Mouse (Mus musculus) kidney, adult 2 months (tissue): Measurements from ENCODE around the gene Klkb1. TPM values are rescaled to one million over a fixed set of nuclear protein-coding genes. Genes with fewer than 3 reads are reported as not detected.

Experiments
- DNase-seq: peaks from one replicate; pipeline ENCODE4 v3.0.0; 2021
- H3K27ac ChIP-seq: fragments of 200-500 bp; 2 replicates; pipeline ENCODE4 v1.5.1; 2012; ENCODE audit warnings: low read depth, low read length, control low read depth, inconsistent platforms; ENCODE audit not compliant: insufficient read depth
- H3K27me3 ChIP-seq: fragments of 200-500 bp; replicated peaks from 2 replicates; pipeline ENCODE4 v1.6.1; 2012; ENCODE audit warnings: mild to moderate bottlenecking, moderate library complexity, low read length, inconsistent platforms; ENCODE audit not compliant: control insufficient read depth, insufficient read depth
- H3K36me3 ChIP-seq: fragments of 200-500 bp; 2 replicates; pipeline ENCODE4 v1.6.1; 2012; ENCODE audit warnings: mild to moderate bottlenecking, moderate library complexity, low read length, inconsistent platforms; ENCODE audit not compliant: control insufficient read depth, insufficient read depth
- H3K4me1 ChIP-seq: fragments of 200-500 bp; 2 replicates; pipeline ENCODE4 v1.6.1; 2011; ENCODE audit warnings: low read length; ENCODE audit not compliant: control insufficient read depth, insufficient read depth
- H3K4me3 ChIP-seq: fragments of 200-500 bp; 2 replicates; pipeline ENCODE4 v1.5.1; 2011; ENCODE audit warnings: mild to moderate bottlenecking, low read depth, low read length, control low read depth; ENCODE audit not compliant: insufficient read depth
- CTCF ChIP-seq: fragments of 200-500 bp; conservative IDR thresholded peaks from 2 replicates; pipeline ENCODE4 v1.5.1; 2011; ENCODE audit warnings: low read depth, mild to moderate bottlenecking, control low read depth, low read length, moderate library complexity, mixed read lengths; ENCODE audit not compliant: insufficient read depth, insufficient read length
- POLR2A ChIP-seq: fragments of 200-500 bp; IDR thresholded peaks from one replicate; pipeline ENCODE4 v1.6.1; 2011; ENCODE audit warnings: low read depth, low read length, control low read depth
- WGBS: fragments of 180-500 bp; shearing (Covaris S2); methylation state at CpG from one replicate; pipeline ENCODE4 v1.1.7; 2018; 5-methylcytosine and 5-hydroxymethylcytosine counted together
- polyA plus RNA-seq: library from polyadenylated mRNA; depleted of rRNA; stranded (reverse); fragments of >200 nt; gene quantifications from 2 replicates; pipeline ENCODE4 v1.2.3, GENCODE M21; 2012; rRNA removed

The Klkb1 gene
- polyA plus RNA-seq, 1 experiment = 1.3 TPM

DNA sequence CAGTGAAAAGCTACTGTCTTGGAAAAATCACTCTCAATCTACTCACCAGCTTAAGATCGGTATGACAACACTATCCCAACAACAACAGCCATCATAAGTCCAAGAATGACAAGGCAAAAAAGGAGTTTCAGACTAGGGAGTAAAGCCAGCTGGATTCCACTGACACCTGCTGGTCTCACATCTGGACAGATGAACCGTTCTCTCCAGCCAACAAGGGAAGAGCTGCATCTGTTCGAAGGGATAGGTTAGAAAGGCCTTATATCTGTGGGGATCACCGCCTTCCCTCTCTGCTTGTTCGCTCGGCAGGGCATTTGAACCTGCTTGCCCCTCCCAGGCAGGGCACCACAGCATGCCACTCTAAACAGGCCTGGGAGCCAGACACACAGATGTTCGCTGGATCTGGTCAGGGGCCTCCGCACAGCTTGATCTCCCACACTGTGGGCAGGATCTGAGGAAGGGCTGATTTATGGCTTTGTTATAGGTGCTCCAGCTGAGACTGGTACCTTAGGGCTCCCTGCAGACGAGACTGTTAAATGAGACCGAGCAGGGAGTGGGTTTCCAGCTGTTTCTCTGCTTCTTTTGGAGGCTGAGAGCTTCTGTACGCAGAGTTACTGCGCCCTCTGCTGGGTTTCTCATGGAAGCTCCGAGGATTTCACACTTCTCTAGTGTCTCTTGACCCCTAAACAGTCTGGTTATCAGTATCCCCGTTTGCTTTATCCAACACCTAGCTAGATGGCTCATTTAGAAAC, 58.3 kb downstream of the Klkb1 start:
- 20% methylated on average over 14 of the region's 14 CpGs for WGBS
- DNase-seq = peak; percentile 33
- no peaks in the 10 kb centered on the region for H3K27me3 ChIP-seq

GRCm38 (mm10) chr8:45235228-45235627, 59.4 kb downstream of the Klkb1 start:
- Histone ChIP-seq H3K27me3 (no peaks in the 10 kb centered on the region), H3K27ac (no peak overlapping the region), H3K4me1 (no peaks in the 10 kb centered on the region), H3K36me3 (no peaks in the 10 kb centered on the region), H3K4me3 (no peak overlapping the region)
- TF ChIP-seq POLR2A = no peak
- no peak for TF ChIP-seq CTCF
- 82% methylated on average over 6 of the region's 6 CpGs for WGBS
- DNase-seq = no peak

More for the DNA sequence above, 58.3 kb downstream of the Klkb1 start:
- Histone ChIP-seq H3K4me1 (no peaks in the 10 kb centered on the region), H3K27ac (no peak overlapping the region), H3K36me3 (no peaks in the 10 kb centered on the region), H3K4me3 (no peak overlapping the region)
- TF ChIP-seq CTCF = peak; percentile 69
- no peak for TF ChIP-seq POLR2A

DNA sequence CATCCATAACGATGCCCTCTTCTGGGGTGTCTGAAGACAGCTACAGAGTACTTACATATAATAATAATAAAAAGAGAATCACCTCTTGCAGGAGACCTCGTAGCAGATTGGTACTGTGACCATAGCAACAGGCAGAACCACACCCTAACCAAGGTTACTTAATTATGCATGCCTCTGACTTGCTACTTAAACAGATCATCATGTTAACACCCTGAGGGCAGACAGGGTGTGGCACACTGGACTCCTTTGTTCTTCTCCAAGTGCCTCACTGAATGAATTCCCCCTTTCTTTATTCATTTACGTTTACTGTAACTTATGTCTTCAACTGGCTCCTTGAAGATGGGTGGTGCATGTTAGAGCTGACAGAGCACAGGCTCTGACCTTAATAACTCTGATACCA, 61.4 kb downstream of the Klkb1 start:
- H3K36me3 ChIP-seq = no peaks in the 10 kb centered on the region
- H3K27ac ChIP-seq = no peak overlapping the region
- TF ChIP-seq CTCF (no peak), POLR2A (no peak)
- H3K4me3 ChIP-seq = no peak overlapping the region
- WGBS = 63% methylated on average over 3 of the region's 3 CpGs
- no peaks in the 10 kb centered on the region for H3K27me3 ChIP-seq
- H3K4me1 ChIP-seq = no peaks in the 10 kb centered on the region
- no peak for DNase-seq

Other genes starting within 250 kb of the Klkb1 start
- gene Mtnr1a, start 225.7 kb downstream of the Klkb1 start, polyA plus RNA-seq = not detected in 2 replicates
- not detected in 2 replicates for gene F11, start 32.8 kb downstream of the Klkb1 start, polyA plus RNA-seq
- 0.25 and 0.48 TPM in 2 replicates for gene Gm45753, start 13.6 kb upstream of the Klkb1 start, polyA plus RNA-seq
- 1.4 and 1.8 TPM in 2 replicates for gene Cyp4v3, start 38.4 kb upstream of the Klkb1 start, polyA plus RNA-seq
- gene Fam149a, start 87.4 kb upstream of the Klkb1 start, polyA plus RNA-seq = 31.0 and 31.6 TPM in 2 replicates
- 4.5 and 4.6 TPM in 2 replicates for gene Tlr3, start 116.2 kb upstream of the Klkb1 start, polyA plus RNA-seq
- 13.9 and 22.1 TPM in 2 replicates for gene Sorbs2, start 212.9 kb upstream of the Klkb1 start, polyA plus RNA-seq